Mouse (Mus musculus) olfactory bulb, adult 2 months (tissue): ENCODE data around the gene Phldb3. TPM values are rescaled to one million over a fixed set of nuclear protein-coding genes. Genes with fewer than 3 reads are reported as not detected.
A peak's percentile ranks its signal among the peaks of the same experiment; 100 is the strongest.

Source experiments
- H3K27ac ChIP-seq: fragments of 200-500 bp; 2 replicates; pipeline ENCODE4 v1.5.1; 2012; ENCODE audit warnings: low read depth, low read length; ENCODE audit not compliant: insufficient read depth
- H3K4me1 ChIP-seq: fragments of 200-500 bp; 2 replicates; pipeline ENCODE4 v1.6.1; 2012; ENCODE audit warnings: low read length; ENCODE audit not compliant: control insufficient read depth, insufficient read depth
- H3K4me3 ChIP-seq: fragments of 200-500 bp; 2 replicates; pipeline ENCODE4 v1.5.1; 2012; ENCODE audit warnings: mild to moderate bottlenecking, low read depth, low read length, moderate library complexity; ENCODE audit not compliant: insufficient read depth
- CTCF ChIP-seq: fragments of 200-500 bp; IDR thresholded peaks from 2 replicates; pipeline ENCODE4 v1.5.1; 2012; ENCODE audit warnings: low read depth, mild to moderate bottlenecking, low read length, moderate library complexity; ENCODE audit not compliant: insufficient read depth
- POLR2A ChIP-seq: fragments of 200-500 bp; IDR thresholded peaks from 2 replicates; pipeline ENCODE4 v1.6.1; 2012; ENCODE audit warnings: mild to moderate bottlenecking, low read depth, low read length, moderate library complexity; ENCODE audit not compliant: insufficient read depth
- WGBS: fragments of 180-500 bp; shearing (Covaris S2); methylation state at CpG from one replicate; pipeline ENCODE4 v1.1.7; 2018; 5-methylcytosine and 5-hydroxymethylcytosine counted together
- polyA plus RNA-seq: library from polyadenylated mRNA; stranded (reverse); fragments of >200 nt; gene quantifications from 2 replicates; pipeline ENCODE4 v1.2.4, GENCODE M21; 2012; ENCODE audit warnings: low replicate concordance; ENCODE audit not compliant: missing spikeins, insufficient read depth, insufficient read length

Phldb3 gene
- polyA plus RNA-seq, 1 experiment: not detected

DNA sequence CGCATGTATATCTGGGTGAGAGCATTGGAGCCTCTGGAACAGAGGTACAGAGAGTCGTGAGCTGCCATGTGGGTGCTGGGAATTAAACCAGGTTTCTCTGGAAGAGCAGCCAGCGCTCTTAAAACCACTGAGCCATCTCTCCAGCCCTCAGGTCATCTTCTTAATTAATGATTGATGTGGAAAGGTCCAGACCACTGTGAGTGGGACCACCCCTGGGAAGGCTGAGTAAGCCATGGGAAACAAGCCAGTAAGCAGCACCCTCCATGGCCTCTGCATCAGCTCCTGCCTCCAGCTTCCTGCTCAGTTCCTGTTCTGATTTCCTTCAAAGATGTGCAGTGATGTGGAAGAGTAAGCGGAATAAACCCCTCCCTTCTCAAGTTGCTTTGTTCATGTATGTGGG, 18.4 kb upstream of the Phldb3 start:
- Histone ChIP-seq H3K4me1 (peaks cover 10% of the 10 kb centered on the region), H3K4me3 (no peak overlapping the region), H3K27ac (no peak overlapping the region)
- no peak for TF ChIP-seq POLR2A
- no peak for TF ChIP-seq CTCF
- 56% methylated on average over 4 of the region's 4 CpGs for WGBS

DNA sequence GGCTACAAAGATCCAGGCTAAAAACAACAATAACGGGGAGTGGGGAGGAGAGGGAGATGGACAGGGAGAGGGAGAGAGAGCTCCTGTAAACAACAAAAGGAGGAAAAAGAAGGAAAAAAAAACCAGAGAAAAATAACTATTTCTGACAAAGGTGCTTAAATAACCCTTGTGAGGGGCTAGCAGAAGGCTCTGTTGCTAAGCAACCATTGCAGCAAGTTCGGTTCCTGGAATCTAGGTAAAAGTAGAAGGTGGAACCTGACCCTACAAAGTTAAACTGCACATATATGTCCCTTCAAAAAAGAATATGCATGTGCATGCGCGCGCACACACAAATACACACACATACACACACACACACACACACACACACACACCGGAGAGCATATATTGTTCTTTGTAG, 17.8 kb upstream of the Phldb3 start:
- WGBS: 69% methylated on average over 6 of the region's 6 CpGs
- no peak overlapping the region for H3K27ac ChIP-seq
- peaks cover 10% of the 10 kb centered on the region for H3K4me1 ChIP-seq
- TF ChIP-seq POLR2A: no peak
- TF ChIP-seq CTCF: no peak
- H3K4me3 ChIP-seq: no peak overlapping the region

- 2% methylated on average over 39 of the region's 39 CpGs for WGBS
- TF ChIP-seq CTCF (no peak), POLR2A (peak; percentile 65; the same call in 1 of the 2 replicates)
- H3K27ac ChIP-seq: no peak overlapping the region
- peak overlapping the region; percentile 64 for H3K4me3 ChIP-seq
- peaks cover 10% of the 10 kb centered on the region for H3K4me1 ChIP-seq
These were observed 16.8 kb upstream of the Phldb3 start for GRCm38 (mm10) chr7:24593621-24594308.

GRCm38 (mm10) chr7:24594309-24594803, 16.2 kb upstream of the Phldb3 start:
- no peak overlapping the region for H3K27ac ChIP-seq
- WGBS: 20% methylated on average over 13 of the region's 13 CpGs
- TF ChIP-seq CTCF: no peak
- no peak for TF ChIP-seq POLR2A

GRCm38 (mm10) chr7:24595464-24595863, 15.1 kb upstream of the Phldb3 start:
- 87% methylated on average over 2 of the region's 2 CpGs for WGBS
- Histone ChIP-seq H3K4me1 (peaks cover 10% of the 10 kb centered on the region), H3K4me3 (no peak overlapping the region), H3K27ac (no peak overlapping the region)
- TF ChIP-seq CTCF (no peak), POLR2A (no peak)

More at GRCm38 (mm10) chr7:24594309-24594803, 16.2 kb upstream of the Phldb3 start:
- peak overlapping the region; percentile 64 for H3K4me3 ChIP-seq
- H3K4me1 ChIP-seq: peaks cover 10% of the 10 kb centered on the region

- Histone ChIP-seq H3K4me1 (peaks cover 10% of the 10 kb centered on the region), H3K27ac (no peak overlapping the region), H3K4me3 (no peak overlapping the region)
- 77% methylated on average over 4 of the region's 4 CpGs for WGBS
- TF ChIP-seq POLR2A: no peak
- TF ChIP-seq CTCF: no peak
These were observed 12.4 kb upstream of the Phldb3 start for GRCm38 (mm10) chr7:24598121-24598520.

DNA sequence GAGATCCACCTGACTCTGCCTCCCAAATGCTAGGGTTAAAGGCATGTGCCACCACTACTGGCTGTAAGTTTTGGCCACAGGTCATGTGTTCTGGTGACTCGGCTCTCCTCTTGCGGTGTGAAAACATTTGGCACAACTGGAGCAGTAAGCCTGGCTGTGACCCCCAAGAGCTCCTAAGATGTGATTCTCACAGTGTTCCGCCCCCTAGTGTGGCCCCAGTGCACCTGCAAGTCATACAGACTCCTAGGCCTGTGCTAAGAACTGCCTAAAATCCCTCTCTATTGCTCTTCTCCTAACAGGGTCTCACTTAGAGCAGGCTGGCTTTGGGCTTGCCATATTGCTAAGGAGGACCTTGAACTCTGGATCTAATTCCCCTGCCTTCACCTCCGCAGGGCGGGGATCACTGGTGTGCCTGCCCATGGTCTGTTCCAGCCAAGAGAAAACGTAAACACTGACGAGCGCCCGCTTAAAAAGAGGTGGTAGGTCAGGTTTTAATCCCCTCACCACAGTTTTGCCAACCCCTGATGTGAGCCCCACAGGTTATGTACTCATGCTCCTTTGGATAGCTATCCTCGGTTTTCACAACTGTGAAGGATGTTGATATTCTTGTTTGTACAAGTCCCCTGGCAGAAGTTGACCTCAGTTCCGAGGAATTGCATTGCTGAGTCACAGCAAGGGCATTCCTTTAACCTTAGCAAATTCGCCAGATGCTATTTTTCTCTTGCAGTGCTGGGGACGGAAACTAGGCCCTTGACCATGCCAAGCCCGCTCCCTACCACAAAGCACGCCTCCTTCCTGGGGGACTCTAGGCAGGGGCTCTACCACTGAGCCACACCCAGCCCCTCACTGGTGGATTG, 11.1 kb upstream of the Phldb3 start:
- TF ChIP-seq CTCF (no peak), POLR2A (no peak)
- no peak overlapping the region for H3K27ac ChIP-seq

DNA sequence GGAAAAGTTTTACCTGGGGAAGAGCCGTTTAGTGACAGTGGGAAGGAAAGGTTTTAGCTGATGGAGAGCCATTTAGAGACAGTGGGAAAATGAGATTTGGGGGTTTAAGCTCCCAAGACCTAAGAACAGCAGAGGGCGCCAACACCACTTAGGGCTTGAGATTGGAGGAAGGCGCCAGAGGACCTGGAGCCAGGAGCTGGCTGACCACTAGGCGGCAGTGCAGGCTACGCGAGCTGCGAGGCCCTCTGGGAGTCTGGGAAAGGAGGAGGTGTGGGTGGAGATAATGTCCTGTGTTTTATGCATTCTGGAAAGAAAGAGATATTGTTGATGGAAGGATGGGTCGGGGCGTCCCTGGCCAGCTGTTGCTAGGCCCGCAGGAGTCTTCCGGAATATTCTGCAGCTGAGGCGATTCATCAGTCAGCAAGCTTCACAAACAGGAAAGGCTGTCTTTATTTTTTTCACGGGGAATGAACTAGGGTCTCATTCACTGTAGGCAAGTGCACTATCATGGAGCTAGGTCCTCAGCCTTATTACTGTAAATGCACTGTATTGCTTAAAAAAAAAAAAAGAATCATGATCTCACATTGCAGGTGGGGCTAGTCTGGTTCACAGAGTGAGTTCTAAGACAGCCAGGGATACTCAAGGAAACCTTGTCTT, 9.5 kb upstream of the Phldb3 start:
- H3K4me1 ChIP-seq: no peaks in the 10 kb centered on the region
- no peak overlapping the region for H3K27ac ChIP-seq
- H3K4me3 ChIP-seq: peak overlapping the region; percentile 33
- TF ChIP-seq CTCF: peak; percentile 99
- TF ChIP-seq POLR2A: no peak
- under 1% methylated on average over 13 of the region's 13 CpGs for WGBS

More for the DNA sequence above, 11.1 kb upstream of the Phldb3 start:
- WGBS: 82% methylated on average over 15 of the region's 15 CpGs
- Histone ChIP-seq H3K4me3 (no peak overlapping the region), H3K4me1 (peaks cover 6% of the 10 kb centered on the region)
